Mouse (Mus musculus) stomach, embryonic 16.5 days (tissue): Measurements from ENCODE around the gene Tor1aip1. TPM values are rescaled to one million over a fixed set of nuclear protein-coding genes. Genes with fewer than 3 reads are reported as not detected.
"Not testable (repeated sequence)": the region's sequence is repeated elsewhere in the genome, so short reads cannot be mapped to it uniquely, and the experiment has no call there.

Source experiments
- ATAC-seq: fragments of 200-750 bp; cut with Nextera tagmentation; 2 replicates; pipeline ENCODE4 v1.8.0; 2017; ENCODE audit warnings: moderate number of reproducible peaks, moderate TSS enrichment; ENCODE audit not compliant: insufficient read depth, low FRiP score
- H3K27ac ChIP-seq: fragments of 300-500 bp; sonication (generic); 2 replicates; pipeline ENCODE4 v1.5.1; 2014; ENCODE audit warnings: low read length
- H3K27me3 ChIP-seq: fragments of 300-500 bp; sonication (generic); 2 replicates; pipeline ENCODE4 v1.6.1; 2014; ENCODE audit warnings: low read length, control low read depth, mixed read lengths; ENCODE audit not compliant: control insufficient read depth, insufficient read depth
- H3K36me3 ChIP-seq: fragments of 300-500 bp; sonication (generic); 2 replicates; pipeline ENCODE4 v1.6.1; 2014; ENCODE audit warnings: low read length; ENCODE audit not compliant: control insufficient read depth, insufficient read depth
- H3K4me1 ChIP-seq: fragments of 300-500 bp; sonication (generic); 2 replicates; pipeline ENCODE4 v1.6.1; 2014; ENCODE audit warnings: low read length, control low read depth, mixed read lengths; ENCODE audit not compliant: control insufficient read depth, insufficient read depth
- H3K4me2 ChIP-seq: fragments of 300-500 bp; sonication (generic); 2 replicates; pipeline ENCODE4 v1.6.1; 2014; ENCODE audit warnings: low read depth, low read length, mixed read lengths
- H3K4me3 ChIP-seq: fragments of 300-500 bp; sonication (generic); replicated peaks from 2 replicates; pipeline ENCODE4 v1.5.1; 2014; ENCODE audit warnings: mild to moderate bottlenecking, low read length
- H3K9ac ChIP-seq: fragments of 300-500 bp; sonication (generic); 2 replicates; pipeline ENCODE4 v1.6.1; 2014; ENCODE audit warnings: low read length
- H3K9me3 ChIP-seq: fragments of 300-500 bp; sonication (generic); replicated peaks from 2 replicates; pipeline ENCODE4 v1.6.1; 2016; ENCODE audit warnings: low read length, control low read depth; ENCODE audit not compliant: control insufficient read depth
- WGBS: fragments of 180-500 bp; shearing (Covaris S2); extraction: QIAGEN DNeasy Blood & Tissue Kit; methylation state at CpG from one replicate; pipeline ENCODE4 v1.1.7; 2014; 5-methylcytosine and 5-hydroxymethylcytosine counted together
- polyA plus RNA-seq: library from polyadenylated mRNA; unstranded; fragments of >200 nt; fragmentation: Nextera tagmentation; extraction: Ambion mirVana; gene quantifications from 2 replicates; pipeline ENCODE4 v1.2.1, GENCODE M21; 2015

The Tor1aip1 gene
- polyA plus RNA-seq, 1 experiment from 2014 or later, result 33.8 TPM

- Histone ChIP-seq H3K4me1 (no peaks in the 10 kb centered on the region), H3K27ac (no peak overlapping the region), H3K36me3 (peaks cover 20% of the 10 kb centered on the region; the same call in 1 of the 2 replicates), H3K4me2 (no peak overlapping the region), H3K9me3 (no peaks in the 10 kb centered on the region), H3K4me3 (no peak overlapping the region), H3K27me3 (no peaks in the 10 kb centered on the region), H3K9ac (no peak overlapping the region)
- 82% methylated on average over 4 of the region's 4 CpGs for WGBS
- no peak for ATAC-seq
Observed at GRCm38 (mm10) chr1:156062193-156062592, 25.9 kb upstream of the Tor1aip1 start.

GRCm38 (mm10) chr1:156058207-156058606 is 21.9 kb upstream of the Tor1aip1 start:
- Histone ChIP-seq H3K4me2 (no peak overlapping the region), H3K9ac (no peak overlapping the region), H3K9me3 (no peaks in the 10 kb centered on the region), H3K4me1 (no peaks in the 10 kb centered on the region), H3K36me3 (peaks cover 4% of the 10 kb centered on the region; the same call in 1 of the 2 replicates), H3K27ac (no peak overlapping the region), H3K4me3 (no peak overlapping the region), H3K27me3 (no peaks in the 10 kb centered on the region)
- WGBS, result 70% methylated on average over 2 of the region's 2 CpGs
- no peak for ATAC-seq

GRCm38 (mm10) chr1:156046688-156047087 is 10.4 kb upstream of the Tor1aip1 start:
- no peak for ATAC-seq

GRCm38 (mm10) chr1:156044211-156044611 is 7.9 kb upstream of the Tor1aip1 start:
- no peak overlapping the region for H3K4me2 ChIP-seq
- H3K27me3 ChIP-seq, result no peaks in the 10 kb centered on the region
- 58% methylated on average over 5 of the region's 5 CpGs for WGBS
- no peak overlapping the region for H3K27ac ChIP-seq
- peaks cover 28% of the 10 kb centered on the region for H3K4me1 ChIP-seq
- H3K36me3 ChIP-seq, result peaks cover 3% of the 10 kb centered on the region
- no peak overlapping the region for H3K4me3 ChIP-seq
- H3K9me3 ChIP-seq, result no peaks in the 10 kb centered on the region
- no peak for ATAC-seq
- no peak overlapping the region for H3K9ac ChIP-seq

More at GRCm38 (mm10) chr1:156046688-156047087, 10.4 kb upstream of the Tor1aip1 start:
- H3K36me3 ChIP-seq, result peaks cover 13% of the 10 kb centered on the region
- no peaks in the 10 kb centered on the region for H3K9me3 ChIP-seq
- H3K4me2 ChIP-seq, result no peak overlapping the region
- no peak overlapping the region for H3K9ac ChIP-seq
- peaks cover 20% of the 10 kb centered on the region for H3K4me1 ChIP-seq
- no peak overlapping the region for H3K27ac ChIP-seq
- no peaks in the 10 kb centered on the region for H3K27me3 ChIP-seq
- H3K4me3 ChIP-seq, result no peak overlapping the region
- WGBS, result 83% methylated on average over 3 of the region's 3 CpGs

GRCm38 (mm10) chr1:156043027-156043426 is 6.7 kb upstream of the Tor1aip1 start:
- Histone ChIP-seq H3K9me3 (no peaks in the 10 kb centered on the region), H3K9ac (no peak overlapping the region), H3K4me2 (peak overlapping the region; percentile 24; the same call in 1 of the 2 replicates), H3K36me3 (no peaks in the 10 kb centered on the region; the same call in 1 of the 2 replicates), H3K4me1 (peaks cover 28% of the 10 kb centered on the region), H3K4me3 (0 out of 2 replicates have a peak overlapping the region, but pooled peaks have one; percentile 8), H3K27ac (no peak overlapping the region), H3K27me3 (no peaks in the 10 kb centered on the region)
- 13% methylated on average over 4 of the region's 4 CpGs for WGBS
- peak; percentile 31; the same call in 1 of the 2 replicates for ATAC-seq

GRCm38 (mm10) chr1:156042481-156042880 is 6.2 kb upstream of the Tor1aip1 start:
- WGBS, result 75% methylated on average over 5 of the region's 5 CpGs
- no peaks in the 10 kb centered on the region; the same call in 1 of the 2 replicates for H3K36me3 ChIP-seq
- no peaks in the 10 kb centered on the region for H3K27me3 ChIP-seq
- peak overlapping the region; percentile 31; the same call in 1 of the 2 replicates for H3K27ac ChIP-seq
- H3K4me2 ChIP-seq, result peak overlapping the region; percentile 67
- no peaks in the 10 kb centered on the region for H3K9me3 ChIP-seq
- peak overlapping the region; percentile 43 for H3K4me3 ChIP-seq
- no peak overlapping the region for H3K9ac ChIP-seq
- H3K4me1 ChIP-seq, result peaks cover 28% of the 10 kb centered on the region
- ATAC-seq, result no peak

GRCm38 (mm10) chr1:156041451-156042241 is 5.4 kb upstream of the Tor1aip1 start:
- Histone ChIP-seq H3K9ac (peak overlapping the region; percentile 57), H3K4me1 (peaks cover 32% of the 10 kb centered on the region), H3K36me3 (no peaks in the 10 kb centered on the region; the same call in 1 of the 2 replicates), H3K9me3 (no peaks in the 10 kb centered on the region), H3K27ac (peak overlapping the region; percentile 31; the same call in 1 of the 2 replicates), H3K27me3 (no peaks in the 10 kb centered on the region), H3K4me2 (peak overlapping the region; percentile 67), H3K4me3 (peak overlapping the region; percentile 43)
- 24% methylated on average over 7 of the region's 7 CpGs for WGBS
- no peak for ATAC-seq

- no peaks in the 10 kb centered on the region for H3K9me3 ChIP-seq
- H3K27ac ChIP-seq, result peak overlapping the region; percentile 71
- ATAC-seq, result peak; percentile 86
- H3K36me3 ChIP-seq, result no peaks in the 10 kb centered on the region; the same call in 1 of the 2 replicates
- peak overlapping the region; percentile 60 for H3K4me3 ChIP-seq
- WGBS, result under 1% methylated on average over 22 of the region's 22 CpGs
- peaks cover 32% of the 10 kb centered on the region for H3K4me1 ChIP-seq
- H3K4me2 ChIP-seq, result peak overlapping the region; percentile 67
- peak overlapping the region; percentile 70 for H3K9ac ChIP-seq
- no peaks in the 10 kb centered on the region for H3K27me3 ChIP-seq
Observed at GRCm38 (mm10) chr1:156040731-156041401, 4.6 kb upstream of the Tor1aip1 start.

GRCm38 (mm10) chr1:156039989-156040388 is 3.7 kb upstream of the Tor1aip1 start:
- peaks cover 32% of the 10 kb centered on the region for H3K4me1 ChIP-seq
- ATAC-seq, H3K4me3 ChIP-seq, H3K9me3 ChIP-seq, H3K36me3 ChIP-seq, H3K9ac ChIP-seq, H3K27me3 ChIP-seq, H3K4me2 ChIP-seq: not testable (repeated sequence)
- peak overlapping the region; percentile 71 for H3K27ac ChIP-seq
- WGBS, result 71% methylated on average over 7 of the region's 7 CpGs
